Mouse (Mus musculus): ENCODE data around the gene Pgbd5.

The Pgbd5 gene

DNA sequence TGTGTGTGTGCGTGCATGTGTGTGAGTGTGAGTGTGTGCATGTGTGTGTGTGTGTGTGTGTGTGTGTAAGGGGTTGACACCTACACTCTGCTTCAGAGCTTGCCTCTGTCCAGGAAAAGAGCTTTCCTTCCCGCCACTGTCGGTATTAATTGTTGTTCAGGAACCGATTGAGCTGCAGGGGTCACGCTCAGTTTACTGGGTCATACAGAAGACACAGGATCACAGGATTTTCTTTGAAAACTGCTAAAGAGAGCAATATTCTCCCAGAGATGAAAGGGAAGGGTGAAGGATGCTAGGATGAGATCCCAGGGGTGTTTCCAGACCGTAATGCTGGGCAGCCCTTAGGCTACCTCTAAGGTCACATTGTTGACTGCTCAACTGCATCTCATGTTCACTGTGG is at the start of gene Pgbd5:
Gene Pgbd5, minus strand, starts transcription at position 101 of the 400 bp plus-strand sequence.
- no peak for DNase-seq (ENCODE audit: low spot score)

DNA sequence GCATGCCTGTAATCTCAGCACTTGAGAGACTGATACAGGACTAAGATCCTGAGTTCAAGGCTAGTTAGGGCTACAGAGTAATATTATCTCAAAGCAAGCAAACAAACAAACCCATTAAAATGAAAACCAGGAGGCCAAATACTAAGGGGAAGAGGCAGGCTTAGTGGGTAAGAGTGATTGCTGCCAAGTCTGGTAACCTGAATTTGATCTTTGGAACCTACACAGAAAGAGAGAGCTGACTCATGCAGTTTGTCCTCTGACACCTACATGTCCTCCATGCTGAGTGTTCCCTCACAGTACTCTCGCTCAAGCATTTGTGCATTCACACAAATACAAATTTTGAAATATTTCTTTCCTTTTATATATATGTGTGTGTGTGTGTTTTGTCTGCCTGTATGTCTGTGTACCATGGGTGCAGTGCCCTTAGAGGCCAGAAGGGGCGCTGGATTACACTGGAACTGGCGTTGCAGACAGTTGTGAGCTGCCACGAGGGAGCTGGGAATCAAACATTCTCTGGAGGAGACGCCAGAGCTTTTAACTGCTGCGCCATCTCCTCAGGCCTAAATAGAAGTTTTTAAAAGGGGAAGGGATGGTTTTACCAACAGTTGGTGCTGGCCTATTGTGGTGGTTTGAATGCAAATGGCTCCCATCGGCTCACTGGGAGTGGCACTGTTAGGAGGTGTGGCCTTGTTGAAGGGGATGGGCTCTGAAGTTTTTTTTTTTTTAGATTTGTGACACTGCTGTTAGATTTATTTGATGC is 44.1 kb upstream of the Pgbd5 start:
- DNase-seq (ENCODE audit: low spot score) = no peak

DNA sequence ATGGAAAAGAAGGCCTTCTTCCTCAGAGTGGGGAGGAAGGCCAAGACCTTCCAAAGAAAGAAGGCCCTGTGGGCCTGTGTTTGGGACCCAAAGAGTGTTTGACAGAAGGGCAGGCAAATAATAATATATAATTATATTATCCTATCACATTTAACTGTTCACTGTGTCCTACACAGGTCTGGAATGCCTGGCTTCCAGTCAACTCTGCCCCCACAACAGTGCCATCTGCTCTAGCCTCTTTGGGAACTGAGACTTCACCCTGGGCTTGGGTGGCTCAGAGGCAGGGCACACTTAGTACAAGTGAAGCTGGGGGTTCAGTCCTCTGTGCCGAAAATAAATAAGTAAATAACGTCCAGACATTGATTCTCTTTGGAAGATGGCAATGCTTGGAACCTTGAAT is 43.3 kb upstream of the Pgbd5 start:
- DNase-seq (ENCODE audit: low spot score) = no peak

DNA sequence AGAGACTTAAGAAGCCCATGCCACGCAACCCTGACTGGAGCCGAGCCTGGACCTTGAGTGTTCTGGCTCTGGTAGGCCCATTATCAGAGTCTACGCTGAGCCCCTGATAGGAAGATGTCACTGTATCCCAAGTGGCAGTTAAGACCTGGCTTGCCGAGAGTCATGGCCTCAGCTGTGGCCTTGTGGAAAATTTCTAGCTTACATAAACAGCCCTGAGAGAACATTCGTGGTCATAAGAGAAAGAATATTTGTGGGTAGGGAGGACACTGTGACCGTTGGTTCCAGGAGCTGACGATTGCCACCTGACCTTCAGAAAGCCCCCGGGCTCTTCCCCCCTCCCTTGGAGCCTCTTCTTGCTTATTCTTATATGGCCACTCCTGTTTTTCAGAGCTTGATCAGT is 40.9 kb upstream of the Pgbd5 start:
- DNase-seq (ENCODE audit: low spot score) = peak; percentile 71

DNA sequence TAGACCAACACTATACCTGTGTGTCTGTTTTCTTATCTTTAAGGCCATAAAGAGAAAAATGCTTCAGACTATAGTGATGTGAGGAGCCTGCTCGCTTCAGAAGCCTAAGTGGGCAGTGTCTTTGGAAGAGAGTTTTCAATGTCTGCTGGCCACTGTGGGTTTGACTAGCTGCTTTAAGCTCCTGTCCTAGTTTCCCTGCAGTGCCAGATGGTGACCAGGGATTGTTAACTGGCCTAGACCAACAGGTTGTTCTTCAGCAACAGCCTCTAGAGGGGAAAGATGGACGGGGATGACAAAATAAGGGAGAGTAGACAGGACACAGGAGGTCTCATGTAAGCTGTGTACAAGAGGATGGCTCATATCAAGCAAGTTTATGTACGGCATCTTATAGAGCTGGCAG is 39.8 kb upstream of the Pgbd5 start:
- no peak for DNase-seq (ENCODE audit: low spot score)

DNA sequence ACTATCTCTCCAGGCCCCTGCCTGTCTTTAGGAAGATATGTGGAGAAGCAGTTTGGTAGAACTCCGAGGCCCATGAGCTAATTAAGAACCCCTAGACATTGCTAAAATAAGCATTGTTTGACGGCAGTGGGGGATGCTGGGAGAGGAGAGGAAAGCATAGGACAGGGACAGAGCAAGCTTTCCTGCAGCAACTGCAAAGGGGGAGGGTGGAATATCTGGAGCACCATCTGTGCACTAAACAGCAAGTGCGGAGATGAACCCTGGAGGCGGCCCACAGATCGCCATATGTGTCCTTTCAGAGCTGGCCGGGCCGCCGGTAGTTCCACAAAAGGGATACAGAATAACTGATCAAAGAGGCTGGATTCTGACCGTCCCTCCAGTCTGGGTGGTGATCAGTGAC is 37.2 kb upstream of the Pgbd5 start:
- DNase-seq (ENCODE audit: low spot score) = no peak

DNA sequence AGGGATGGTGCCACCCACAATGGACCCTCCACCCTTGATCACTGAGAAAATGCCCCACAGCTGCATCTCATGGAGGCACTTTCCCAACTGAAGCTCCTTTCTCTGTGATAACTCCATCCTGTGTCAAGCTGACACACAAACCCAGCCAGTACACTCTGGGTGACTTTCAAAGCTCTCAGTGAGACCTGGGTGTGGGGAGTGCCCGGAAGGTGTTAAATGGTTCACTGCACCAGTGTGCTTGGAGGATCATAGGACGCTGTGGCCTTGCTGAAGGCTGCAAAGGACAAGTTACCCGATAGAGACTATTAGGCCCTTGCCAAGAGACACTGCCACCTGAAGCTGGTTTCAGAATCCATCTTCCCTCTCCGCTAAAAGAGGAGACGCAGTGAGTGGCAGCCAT is 36.2 kb upstream of the Pgbd5 start:
- DNase-seq (ENCODE audit: low spot score) = peak; percentile 8

DNA sequence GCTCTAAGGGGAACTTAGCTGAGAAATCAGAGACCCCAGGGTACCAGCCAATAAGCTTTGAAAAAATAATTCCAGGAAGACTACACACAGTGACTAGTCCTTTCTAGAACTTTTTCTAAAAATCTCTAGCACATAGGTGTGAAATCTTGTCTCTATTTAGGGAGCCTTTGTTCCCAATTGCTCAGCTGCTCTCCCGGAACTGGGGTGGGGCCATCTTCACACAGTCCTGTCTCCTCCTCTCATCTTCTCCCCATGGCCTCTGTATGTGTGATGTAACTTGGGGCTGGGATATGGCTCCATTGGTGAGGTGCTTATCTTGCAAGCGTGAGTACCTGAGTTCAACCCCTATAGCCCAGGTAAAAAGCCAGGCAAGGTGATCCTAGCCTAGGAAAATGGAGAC is 25.2 kb upstream of the Pgbd5 start:
- DNase-seq (ENCODE audit: low spot score) = no peak

DNA sequence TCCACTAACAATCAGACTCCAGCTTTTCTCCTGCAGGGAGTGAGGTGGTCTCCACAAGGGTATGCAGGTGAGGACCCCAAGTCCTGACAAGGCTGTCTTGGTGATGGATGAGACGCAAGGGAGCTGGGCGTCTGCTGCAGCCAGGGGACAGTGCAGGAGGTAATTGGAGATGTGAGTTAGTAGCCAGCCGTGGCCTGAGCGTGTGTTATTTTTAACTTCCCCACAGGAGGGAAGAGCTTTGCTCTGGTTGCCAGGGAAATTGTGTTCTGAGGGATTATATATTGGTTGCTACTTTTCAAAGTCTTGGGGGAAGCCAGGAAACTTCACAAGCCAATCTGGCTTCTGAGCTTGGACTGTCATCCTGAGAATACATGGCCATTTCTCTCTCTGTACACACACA is 23.7 kb upstream of the Pgbd5 start:
- no peak for DNase-seq (ENCODE audit: low spot score)

DNA sequence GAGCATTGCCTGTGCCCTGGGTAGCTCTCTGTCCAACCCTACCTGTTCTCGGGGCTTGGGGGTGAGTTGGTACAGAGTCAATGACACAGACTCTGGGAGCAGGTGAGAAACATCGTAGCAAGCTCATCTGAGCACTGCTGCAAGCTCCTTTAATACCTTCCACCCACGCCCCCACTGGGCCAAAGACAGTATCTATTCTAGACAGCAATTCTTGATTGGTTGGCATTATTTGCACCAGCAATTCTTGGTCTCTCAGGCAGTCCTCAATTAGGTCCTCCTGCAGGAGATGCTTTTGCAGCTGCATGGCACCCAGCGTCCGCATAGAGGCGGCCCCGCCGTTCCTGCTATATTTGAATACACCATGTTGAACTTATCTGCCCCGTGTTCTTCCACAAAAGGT is 22.7 kb upstream of the Pgbd5 start:
- no peak for DNase-seq (ENCODE audit: low spot score)

DNA sequence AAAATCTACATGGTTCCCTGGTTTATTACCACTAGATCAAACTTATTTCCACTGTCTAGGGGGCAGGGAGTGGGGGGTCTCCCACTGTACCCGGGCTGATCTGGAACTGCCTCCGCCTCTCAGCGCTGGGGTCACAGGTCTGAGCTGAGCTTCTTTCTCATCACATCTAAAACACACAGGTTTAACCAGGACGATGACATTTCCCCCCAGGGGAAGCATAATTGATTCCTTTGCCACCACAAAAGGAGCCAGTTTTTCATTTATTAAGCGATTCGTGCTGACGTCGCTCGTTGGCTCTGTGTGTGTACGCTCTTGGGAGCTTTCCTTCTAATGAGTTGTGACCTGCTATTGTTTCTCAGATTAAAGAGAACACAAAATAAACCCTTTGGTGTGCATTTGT is 21.6 kb upstream of the Pgbd5 start:
- DNase-seq (ENCODE audit: low spot score) = no peak

DNA sequence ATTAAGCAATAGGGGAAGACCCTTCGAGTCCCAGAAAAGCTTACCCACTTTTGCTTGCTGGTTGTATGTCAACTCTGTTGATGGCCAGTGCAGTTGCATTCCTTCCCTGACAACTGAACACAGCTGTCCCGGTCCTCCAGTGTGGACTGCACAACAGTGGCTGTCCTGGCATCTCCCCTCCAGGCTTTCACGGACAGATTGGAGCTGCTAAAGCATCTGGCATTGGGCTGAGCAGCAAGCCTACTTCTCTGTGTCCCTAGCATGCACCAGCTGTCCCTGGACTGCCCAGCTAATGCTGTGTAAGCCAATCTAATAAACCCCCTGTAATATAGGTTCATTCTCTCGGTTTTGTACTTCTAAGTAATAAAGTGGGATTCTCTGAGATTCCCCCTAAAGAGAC is 21.2 kb upstream of the Pgbd5 start:
- DNase-seq (ENCODE audit: low spot score) = no peak

DNA sequence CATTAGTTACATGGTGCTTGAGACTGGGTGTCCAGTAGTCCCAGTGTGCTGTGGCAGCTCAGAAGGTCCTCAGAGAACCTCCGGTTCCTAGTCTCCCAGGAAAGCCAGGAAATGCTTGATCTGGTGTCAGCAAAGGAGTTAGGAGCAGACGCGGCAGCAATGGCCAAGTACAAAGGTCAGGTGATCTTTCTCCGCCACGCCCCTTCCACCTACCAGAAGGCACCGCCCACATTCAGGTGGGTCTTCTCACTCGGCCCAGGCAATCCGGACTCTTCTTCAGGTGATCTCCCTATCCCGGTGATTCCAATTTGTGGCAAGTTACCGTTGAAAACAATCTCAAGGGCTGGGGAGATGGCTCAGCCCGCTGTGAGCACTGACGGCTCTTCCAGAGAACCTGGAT is 20.2 kb upstream of the Pgbd5 start:
- no peak for DNase-seq (ENCODE audit: low spot score)

DNA sequence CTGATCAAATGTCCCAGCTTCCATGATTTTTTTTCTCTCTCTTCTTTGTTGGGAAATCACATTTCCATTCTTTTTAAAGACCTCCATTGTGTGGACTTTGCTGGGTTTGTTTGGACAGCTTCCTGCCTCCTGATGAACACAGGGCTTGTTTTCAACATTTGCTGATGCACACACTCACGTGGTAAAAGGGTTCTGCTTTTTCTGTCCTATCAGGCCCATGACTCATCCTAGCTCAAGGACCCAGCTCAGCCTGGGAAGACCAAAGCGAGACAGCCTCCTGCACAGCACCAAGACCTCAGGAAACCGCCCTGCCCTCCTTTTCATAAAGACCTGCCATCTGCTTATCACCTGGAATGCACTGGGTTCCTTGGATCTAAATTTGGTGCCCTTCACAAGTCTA is 15.9 kb upstream of the Pgbd5 start:
- DNase-seq (ENCODE audit: low spot score) = peak; percentile 69

DNA sequence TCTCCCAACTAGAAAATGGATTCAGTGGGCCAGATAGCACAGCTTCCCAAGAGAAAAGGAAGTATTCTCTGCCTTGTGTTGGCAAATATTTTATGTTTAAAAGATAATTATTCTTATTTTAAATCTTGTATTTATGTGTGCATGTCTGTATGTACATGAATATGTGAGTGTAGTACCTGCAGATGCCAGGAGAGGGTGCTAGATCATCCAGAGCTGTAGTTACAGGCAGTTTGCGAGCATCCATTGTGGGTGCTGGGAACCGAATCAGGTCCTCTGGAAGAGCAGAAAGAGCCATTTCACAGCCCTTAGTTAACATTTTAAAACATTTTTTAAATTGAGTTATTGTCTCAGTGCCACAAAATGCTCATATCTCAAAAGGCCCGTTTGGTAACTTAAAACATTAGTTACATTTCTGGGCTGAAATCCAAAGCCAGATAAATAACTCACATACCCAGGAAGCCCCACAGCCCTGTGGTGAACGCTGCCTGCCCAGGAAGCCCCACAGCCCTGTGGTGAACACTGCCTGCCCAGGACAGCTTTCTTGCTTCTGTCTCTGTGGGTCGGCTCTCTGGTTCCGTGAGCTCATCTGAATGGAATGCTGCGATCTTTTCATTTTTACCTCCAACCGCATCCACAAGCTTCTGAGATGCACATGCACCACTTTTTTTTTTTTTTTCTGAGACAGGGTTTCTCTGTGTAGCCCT is 10.9 kb upstream of the Pgbd5 start:
- no peak for DNase-seq (ENCODE audit: low spot score)

DNA sequence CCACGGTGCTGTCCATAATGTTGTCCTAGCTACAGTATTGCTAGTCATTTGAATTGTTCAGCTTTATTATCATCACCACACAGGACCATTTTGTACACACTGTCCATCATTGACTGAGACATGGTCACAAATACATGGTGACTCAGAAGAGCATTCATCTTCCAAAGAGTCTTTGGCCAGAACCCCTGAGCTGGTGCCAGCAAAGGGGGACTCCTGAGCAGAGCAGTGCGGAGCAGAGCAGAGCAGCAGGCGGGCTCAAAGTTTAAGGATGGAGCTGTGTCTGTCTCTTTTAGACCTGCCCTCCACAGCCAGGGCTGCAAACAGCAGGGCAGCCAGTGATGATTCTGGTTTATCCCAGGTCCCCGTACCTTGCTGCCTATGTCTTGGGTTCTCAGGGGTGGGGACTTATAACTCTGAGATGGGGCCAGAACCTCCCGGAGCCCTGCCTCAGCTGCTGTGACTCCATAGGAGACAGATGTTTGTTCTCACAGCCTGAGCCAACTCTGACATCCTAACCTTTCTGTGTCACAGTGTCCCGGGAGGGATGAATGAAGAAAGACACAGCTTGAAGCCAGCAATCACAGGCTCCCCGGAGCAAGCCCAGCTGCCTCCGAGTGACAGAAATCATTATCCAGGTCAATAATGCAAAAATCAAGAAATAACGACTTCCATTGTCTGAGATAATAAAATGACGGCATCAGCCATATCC is 9.7 kb upstream of the Pgbd5 start:
- no peak for DNase-seq (ENCODE audit: low spot score)

DNA sequence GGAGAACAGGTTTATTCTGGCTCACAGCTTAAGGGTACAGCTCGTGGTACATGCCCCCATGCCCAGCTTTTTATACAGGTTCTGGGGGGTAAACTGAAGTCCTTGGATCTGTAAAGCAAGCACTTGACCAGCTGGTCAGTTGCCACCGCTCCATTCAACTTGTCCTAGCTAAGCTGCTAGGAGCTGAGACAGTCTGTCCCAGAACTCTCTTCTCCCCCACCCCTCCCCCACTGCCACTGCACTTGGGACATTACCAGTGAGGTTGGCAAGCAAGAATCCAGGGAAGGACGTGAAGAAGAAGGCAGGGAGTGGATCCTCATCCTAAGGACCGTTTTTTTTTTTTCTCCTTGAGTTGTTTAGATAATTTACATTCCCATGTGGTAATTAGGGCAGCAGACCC is 2.7 kb downstream of the Pgbd5 start:
- no peak for DNase-seq (ENCODE audit: low spot score)

DNA sequence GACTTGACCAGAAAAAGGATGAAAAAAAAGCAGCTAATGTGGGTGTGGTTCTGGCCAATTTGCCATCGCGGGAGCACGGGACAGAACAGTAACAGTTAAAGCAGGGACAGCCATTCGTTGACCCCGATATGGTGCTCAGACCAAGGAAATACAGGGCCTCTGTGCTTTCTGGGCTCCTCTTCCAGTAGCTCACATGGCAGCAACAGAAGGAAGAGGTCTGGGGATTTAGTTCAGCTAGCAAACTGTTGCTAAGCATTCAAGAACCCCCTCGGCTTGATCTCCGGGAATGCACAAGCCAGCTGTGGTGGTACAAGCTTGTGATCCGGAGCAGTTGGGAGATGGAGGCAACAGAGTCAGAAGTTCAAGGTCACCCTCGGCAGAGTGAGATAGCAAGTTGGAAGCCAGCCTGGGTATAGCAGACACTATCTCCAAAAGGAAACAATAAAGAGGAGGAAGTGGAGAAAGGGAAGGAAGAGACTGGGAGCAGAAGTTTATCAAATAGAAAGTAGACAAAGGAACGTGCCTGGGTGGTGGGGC is 3.7 kb downstream of the Pgbd5 start:
- DNase-seq (ENCODE audit: low spot score) = no peak

DNA sequence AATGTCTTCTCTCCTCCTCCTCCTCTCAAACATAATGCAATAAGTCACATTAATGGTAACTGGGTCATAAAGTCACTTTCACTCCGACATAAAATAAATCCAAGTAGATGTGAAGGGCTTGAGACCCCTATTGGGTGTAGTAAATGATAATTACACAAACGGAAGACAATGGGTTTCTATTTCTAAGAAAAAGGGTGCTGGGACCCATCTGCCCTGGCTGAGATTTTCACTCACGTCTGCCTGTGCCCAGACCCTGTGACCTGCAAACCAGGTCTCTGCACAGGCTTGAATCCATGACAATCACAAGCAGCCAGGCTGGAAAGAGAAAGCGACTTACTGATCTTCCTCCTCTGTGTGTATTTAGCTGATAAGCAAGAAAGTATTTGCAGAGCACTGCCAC is 4.3 kb downstream of the Pgbd5 start:
- DNase-seq (ENCODE audit: low spot score) = no peak

DNA sequence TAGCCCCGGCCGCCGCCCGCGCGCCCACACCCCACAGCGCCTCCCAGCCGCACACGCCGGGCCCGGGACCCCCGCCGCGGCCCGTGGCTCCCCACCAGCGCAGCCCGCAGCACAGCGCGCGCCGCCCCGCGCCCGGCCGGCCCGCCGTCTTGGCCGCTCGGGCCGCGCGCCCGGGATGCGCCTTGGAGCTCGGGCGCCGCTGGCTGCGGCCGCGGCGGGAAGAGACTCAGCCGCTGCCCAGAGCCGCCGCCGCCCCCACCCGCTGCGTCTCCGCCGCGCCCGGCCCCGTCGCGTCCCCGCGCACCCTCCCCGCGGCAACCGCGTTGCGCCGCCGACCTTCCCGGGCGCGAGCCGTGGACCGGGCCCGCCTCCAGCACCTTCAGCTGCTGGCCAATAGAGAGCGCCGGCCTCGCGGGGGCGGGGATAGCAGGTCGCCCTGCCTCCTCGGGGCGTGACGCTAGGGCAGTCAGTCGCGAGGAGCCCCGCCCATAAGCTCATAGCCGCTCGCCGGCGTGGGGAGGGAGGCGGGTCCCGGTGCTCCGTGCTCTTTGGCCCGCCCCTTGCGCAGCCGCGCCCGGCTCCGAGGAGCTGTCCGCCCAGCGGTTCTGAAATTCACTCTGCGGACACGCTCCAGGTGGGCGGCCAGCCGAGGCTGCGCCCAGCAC is 5.2 kb downstream of the Pgbd5 start:
- DNase-seq (ENCODE audit: low spot score) = peak; percentile 98

DNA sequence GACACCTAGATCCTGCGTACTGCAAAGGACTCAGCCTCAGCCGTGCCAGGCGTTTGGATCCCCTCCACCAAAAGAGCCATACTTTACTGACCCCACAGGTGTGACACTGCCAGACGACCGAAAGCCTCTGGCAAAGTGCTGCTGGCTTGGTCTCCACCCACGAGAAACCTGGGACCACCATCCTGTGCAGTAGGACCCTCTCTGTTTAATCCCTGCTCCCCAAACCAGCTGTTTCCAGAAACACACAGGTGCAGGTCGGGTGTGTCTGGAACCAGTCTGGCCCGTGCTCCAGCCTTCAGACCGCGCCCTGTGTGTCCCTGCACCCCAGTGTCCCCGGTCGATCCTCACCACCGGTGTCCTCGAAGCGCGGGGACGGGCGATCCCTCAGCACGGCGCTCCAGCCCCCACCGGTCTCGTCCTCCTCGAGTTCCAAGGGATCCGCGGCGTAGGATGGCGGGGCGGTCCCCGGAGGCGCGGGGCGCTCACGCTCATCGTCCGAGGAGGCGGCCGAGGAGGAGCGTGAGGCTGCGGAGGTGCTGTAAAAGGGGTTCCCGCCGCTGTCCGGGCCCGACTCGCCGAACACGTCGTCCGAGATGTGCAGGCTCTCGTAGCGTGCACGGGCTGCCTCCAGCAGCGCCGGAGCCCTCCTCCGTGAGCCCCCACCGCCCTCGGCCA is 5.9 kb downstream of the Pgbd5 start:
- DNase-seq (ENCODE audit: low spot score) = no peak

DNA sequence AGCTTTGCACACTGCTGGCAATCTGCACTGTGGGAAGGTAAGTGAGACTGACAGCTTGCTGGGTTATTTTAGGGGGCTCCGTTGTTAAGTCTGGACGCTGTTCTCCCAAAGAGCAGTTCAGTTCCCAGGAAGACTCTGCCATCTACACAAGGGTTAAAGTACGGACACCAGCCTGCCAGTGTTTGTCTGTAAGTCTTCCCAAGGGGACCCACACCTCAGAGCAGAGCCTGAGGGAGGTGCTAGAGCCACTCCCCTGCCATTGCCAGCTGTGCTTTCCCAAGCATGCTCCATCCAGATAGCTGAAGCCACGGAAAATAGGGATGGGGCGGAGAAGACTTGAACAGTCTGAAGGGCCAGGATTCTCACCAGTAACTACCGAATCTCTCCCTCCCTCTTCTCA is 8.6 kb downstream of the Pgbd5 start:
- DNase-seq (ENCODE audit: low spot score) = no peak

All from ovary, adult 18-20 months (tissue).